Mouse (Mus musculus) forebrain, embryonic 16.5 days (tissue): ENCODE results near the gene Lnpk. TPM values are rescaled to one million over a fixed set of nuclear protein-coding genes. Genes with fewer than 3 reads are reported as not detected.

Source experiments
- ATAC-seq: fragments of 200-750 bp; cut with Nextera tagmentation; 2 replicates; pipeline ENCODE4 v1.8.0; 2017; ENCODE audit warnings: mild to moderate bottlenecking, moderate library complexity
- H3K27ac ChIP-seq: fragments of 300-500 bp; sonication (generic); 2 replicates; pipeline ENCODE4 v1.5.1; 2014; ENCODE audit warnings: low read length, control low read depth
- H3K27me3 ChIP-seq: fragments of 300-500 bp; sonication (generic); replicated peaks from 2 replicates; pipeline ENCODE4 v1.6.1; 2014; ENCODE audit warnings: low read length; ENCODE audit not compliant: control insufficient read depth, insufficient read depth
- H3K36me3 ChIP-seq: fragments of 300-500 bp; sonication (generic); 2 replicates; pipeline ENCODE4 v1.6.1; 2014; ENCODE audit not compliant: control insufficient read depth, insufficient read depth
- H3K4me1 ChIP-seq: fragments of 300-500 bp; sonication (generic); replicated peaks from 2 replicates; pipeline ENCODE4 v1.6.1; 2014; ENCODE audit warnings: low read length; ENCODE audit not compliant: control insufficient read depth, insufficient read depth
- H3K4me2 ChIP-seq: fragments of 300-500 bp; sonication (generic); 2 replicates; pipeline ENCODE4 v1.6.1; 2014; ENCODE audit warnings: mild to moderate bottlenecking, low read length, control low read depth
- H3K4me3 ChIP-seq: fragments of 300-500 bp; sonication (generic); replicated peaks from 2 replicates; pipeline ENCODE4 v1.5.1; 2014; ENCODE audit warnings: mild to moderate bottlenecking, low read length, control low read depth
- H3K9ac ChIP-seq: fragments of 300-500 bp; sonication (generic); replicated peaks from 2 replicates; pipeline ENCODE4 v1.6.1; 2014; ENCODE audit warnings: low read depth, low read length, control low read depth
- H3K9me3 ChIP-seq: fragments of 300-500 bp; sonication (generic); 2 replicates; pipeline ENCODE4 v1.6.1; 2016; ENCODE audit warnings: low read length; ENCODE audit not compliant: control insufficient read depth
- WGBS: fragments of 180-500 bp; shearing (Covaris S2); extraction: QIAGEN DNeasy Blood & Tissue Kit; methylation state at CpG from one replicate; pipeline ENCODE4 v1.1.7; 2014; 5-methylcytosine and 5-hydroxymethylcytosine counted together
- polyA plus RNA-seq: library from polyadenylated mRNA; unstranded; fragments of >200 nt; fragmentation: Nextera tagmentation; extraction: Ambion mirVana; gene quantifications from 2 replicates; pipeline ENCODE4 v1.2.1, GENCODE M21; 2015

Gene Lnpk
- polyA plus RNA-seq, result 50.1 and 53.4 TPM in 2 replicates

GRCm38 (mm10) chr2:74578843-74579489 is at the start of gene Lnpk:
TSS of gene Lnpk (minus strand) at chr2:74579435.
- ATAC-seq, result peak; percentile 99
- Histone ChIP-seq H3K9ac (peak within 1 kb of the TSS; percentile 87), H3K4me1 (peaks cover 9% of the 10 kb centered on the region), H3K4me2 (peak within 1 kb of the TSS; percentile 94), H3K27me3 (no peaks in the 10 kb centered on the region), H3K9me3 (no peaks in the 10 kb centered on the region), H3K4me3 (peak within 1 kb of the TSS; percentile 72), H3K27ac (peak within 1 kb of the TSS; percentile 51), H3K36me3 (no peaks in the 10 kb centered on the region)
- 0% methylated on average over 34 of the region's 34 CpGs for WGBS

- 87% methylated on average over 10 of the region's 10 CpGs for WGBS
Observed at GRCm38 (mm10) chr2:74620368-74620767, 41.1 kb upstream of the Lnpk start.

GRCm38 (mm10) chr2:74619676-74620246 is 40.5 kb upstream of the Lnpk start:
- H3K4me1 ChIP-seq, result no peaks in the 10 kb centered on the region
- no peaks in the 10 kb centered on the region for H3K36me3 ChIP-seq
- no peak overlapping the region for H3K4me3 ChIP-seq
- no peaks in the 10 kb centered on the region for H3K9me3 ChIP-seq
- ATAC-seq, result no peak
- no peak overlapping the region for H3K9ac ChIP-seq
- 78% methylated on average over 3 of the region's 3 CpGs for WGBS
- no peaks in the 10 kb centered on the region for H3K27me3 ChIP-seq
- H3K27ac ChIP-seq, result no peak overlapping the region
- no peak overlapping the region for H3K4me2 ChIP-seq

More at GRCm38 (mm10) chr2:74620368-74620767, 41.1 kb upstream of the Lnpk start:
- no peak overlapping the region for H3K9ac ChIP-seq
- no peak for ATAC-seq
- no peaks in the 10 kb centered on the region for H3K36me3 ChIP-seq
- no peak overlapping the region for H3K27ac ChIP-seq
- no peaks in the 10 kb centered on the region for H3K4me1 ChIP-seq
- no peak overlapping the region for H3K4me3 ChIP-seq
- no peaks in the 10 kb centered on the region for H3K27me3 ChIP-seq
- no peaks in the 10 kb centered on the region for H3K9me3 ChIP-seq
- H3K4me2 ChIP-seq, result no peak overlapping the region

GRCm38 (mm10) chr2:74617706-74618105 is 38.5 kb upstream of the Lnpk start:
- no peak overlapping the region for H3K4me2 ChIP-seq
- no peaks in the 10 kb centered on the region for H3K4me1 ChIP-seq
- no peaks in the 10 kb centered on the region for H3K27me3 ChIP-seq
- no peaks in the 10 kb centered on the region for H3K36me3 ChIP-seq
- no peak overlapping the region for H3K4me3 ChIP-seq
- no peak overlapping the region for H3K9ac ChIP-seq
- no peaks in the 10 kb centered on the region for H3K9me3 ChIP-seq
- WGBS, result 85% methylated on average over 9 of the region's 9 CpGs
- no peak overlapping the region for H3K27ac ChIP-seq
- no peak for ATAC-seq

GRCm38 (mm10) chr2:74611406-74611805 is 32.2 kb upstream of the Lnpk start:
- no peak for ATAC-seq
- Histone ChIP-seq H3K4me3 (no peak overlapping the region), H3K36me3 (no peaks in the 10 kb centered on the region), H3K4me2 (no peak overlapping the region), H3K27me3 (no peaks in the 10 kb centered on the region), H3K4me1 (no peaks in the 10 kb centered on the region), H3K9me3 (no peaks in the 10 kb centered on the region), H3K27ac (no peak overlapping the region), H3K9ac (no peak overlapping the region)
- WGBS, result 65% methylated on average over 4 of the region's 4 CpGs

- H3K9me3 ChIP-seq, result no peaks in the 10 kb centered on the region
- H3K4me2 ChIP-seq, result no peak overlapping the region
- no peaks in the 10 kb centered on the region for H3K36me3 ChIP-seq
- no peak overlapping the region for H3K27ac ChIP-seq
- H3K4me1 ChIP-seq, result no peaks in the 10 kb centered on the region
- H3K9ac ChIP-seq, result no peak overlapping the region
- no peak overlapping the region for H3K4me3 ChIP-seq
- no peaks in the 10 kb centered on the region for H3K27me3 ChIP-seq
- ATAC-seq, result no peak
Observed at GRCm38 (mm10) chr2:74609350-74609749, 30.1 kb upstream of the Lnpk start.

GRCm38 (mm10) chr2:74606087-74606760 is 27.0 kb upstream of the Lnpk start:
- WGBS, result 85% methylated on average over 5 of the region's 5 CpGs
- Histone ChIP-seq H3K4me3 (no peak overlapping the region), H3K9ac (no peak overlapping the region), H3K4me2 (no peak overlapping the region), H3K4me1 (no peaks in the 10 kb centered on the region), H3K9me3 (no peaks in the 10 kb centered on the region), H3K27me3 (0 out of 2 replicates have a peak, but pooled peaks cover 2% of the 10 kb centered on the region), H3K36me3 (no peaks in the 10 kb centered on the region), H3K27ac (no peak overlapping the region)
- ATAC-seq, result no peak

GRCm38 (mm10) chr2:74604011-74604410 is 24.8 kb upstream of the Lnpk start:
- ATAC-seq, result no peak
- Histone ChIP-seq H3K4me1 (no peaks in the 10 kb centered on the region), H3K4me2 (no peak overlapping the region), H3K9me3 (no peaks in the 10 kb centered on the region), H3K27ac (no peak overlapping the region), H3K36me3 (no peaks in the 10 kb centered on the region), H3K4me3 (no peak overlapping the region), H3K9ac (no peak overlapping the region), H3K27me3 (0 out of 2 replicates have a peak, but pooled peaks cover 2% of the 10 kb centered on the region)
- WGBS, result 46% methylated on average over 3 of the region's 3 CpGs

- H3K9ac ChIP-seq, result no peak overlapping the region
- H3K27ac ChIP-seq, result no peak overlapping the region
- H3K27me3 ChIP-seq, result 0 out of 2 replicates have a peak, but pooled peaks cover 2% of the 10 kb centered on the region
- no peaks in the 10 kb centered on the region for H3K4me1 ChIP-seq
- 81% methylated on average over 5 of the region's 5 CpGs for WGBS
- no peak overlapping the region for H3K4me2 ChIP-seq
- H3K36me3 ChIP-seq, result no peaks in the 10 kb centered on the region
- no peaks in the 10 kb centered on the region; the same call in 1 of the 2 replicates for H3K9me3 ChIP-seq
- no peak overlapping the region for H3K4me3 ChIP-seq
- no peak for ATAC-seq
Observed at GRCm38 (mm10) chr2:74602483-74602882, 23.2 kb upstream of the Lnpk start.
